Mouse (Mus musculus): ENCODE results near the gene Anapc4. TPM values are rescaled to one million over a fixed set of nuclear protein-coding genes. Genes with fewer than 3 reads are reported as not detected.

Gene Anapc4
- polyA plus RNA-seq, 1 experiment, result 41.3 TPM

- peak overlapping the region; percentile 77 for H3K4me3 ChIP-seq (ENCODE audit: insufficient read depth, poor library complexity, severe bottlenecking)
- peak overlapping the region; percentile 83 for H3ac ChIP-seq (ENCODE audit: control insufficient read depth, insufficient read length, low read depth)
- H3K79me2 ChIP-seq (ENCODE audit: control insufficient read depth, insufficient read depth), result peaks cover 49% of the 10 kb centered on the region
- TF ChIP-seq FOSL1 (IDR thresholded peaks at IDR 0.05; ENCODE audit: insufficient read depth, low read length, poor library complexity, severe bottlenecking) (no peak), MAX (IDR thresholded peaks at IDR 0.05) (no peak), USF1 (IDR thresholded peaks at IDR 0.05; ENCODE audit: low read depth) (no peak), MYOD1 (IDR thresholded peaks at IDR 0.05; ENCODE audit: control insufficient read depth, insufficient read length, low read depth) (no peak), MYOG (IDR thresholded peaks at IDR 0.05; ENCODE audit: control insufficient read depth, extremely low read depth, insufficient read length) (no peak), CTCF (IDR thresholded peaks at IDR 0.05; ENCODE audit: control insufficient read depth, insufficient read depth, insufficient read length) (no peak), CEBPB (IDR thresholded peaks at IDR 0.05; ENCODE audit: low read depth) (no peak)
- peaks cover 33% of the 10 kb centered on the region for H3K79me3 ChIP-seq (ENCODE audit: low read depth)
- H3K27me3 ChIP-seq (ENCODE audit: control insufficient read depth, insufficient read depth, insufficient read length), result no peaks in the 10 kb centered on the region
- H3K36me3 ChIP-seq (ENCODE audit: control insufficient read depth, insufficient read depth), result peaks cover 23% of the 10 kb centered on the region
These were observed 574 bp downstream of the Anapc4 start for GRCm38 (mm10) chr5:52834386-52834785.

DNA sequence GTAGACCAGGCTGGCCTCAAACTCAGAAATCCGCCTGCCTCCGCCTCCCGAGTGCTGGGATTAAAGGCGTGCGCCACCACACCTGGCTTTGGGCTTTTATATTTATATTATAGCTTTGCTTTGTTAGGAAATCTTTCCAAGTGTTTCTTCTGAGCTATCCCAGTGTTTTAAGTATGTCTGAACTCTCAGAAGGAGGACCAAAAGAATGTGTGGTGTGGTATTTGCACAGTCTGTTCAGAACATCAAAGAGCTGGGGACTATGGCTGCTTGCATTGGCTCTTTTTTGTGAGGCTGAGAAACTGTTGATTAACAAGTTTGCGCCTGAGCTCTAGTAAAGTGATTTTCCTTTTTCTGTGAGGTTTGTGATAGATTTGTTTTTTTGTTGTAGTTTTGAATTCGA is 10.5 kb downstream of the Anapc4 start:
- Histone ChIP-seq H3K4me3 (ENCODE audit: insufficient read depth, poor library complexity, severe bottlenecking) (no peak overlapping the region), H3K27me3 (ENCODE audit: control insufficient read depth, insufficient read depth, insufficient read length) (no peaks in the 10 kb centered on the region), H3ac (ENCODE audit: control insufficient read depth, insufficient read length, low read depth) (no peak overlapping the region), H3K79me2 (ENCODE audit: control insufficient read depth, insufficient read depth) (no peaks in the 10 kb centered on the region), H3K36me3 (ENCODE audit: control insufficient read depth, insufficient read depth) (peaks cover 85% of the 10 kb centered on the region), H3K79me3 (ENCODE audit: low read depth) (peaks cover under 1% of the 10 kb centered on the region)
- TF ChIP-seq MAX (IDR thresholded peaks at IDR 0.05), result no peak
- TF ChIP-seq FOSL1 (IDR thresholded peaks at IDR 0.05; ENCODE audit: insufficient read depth, low read length, poor library complexity, severe bottlenecking), result no peak
- no peak for TF ChIP-seq MYOG (IDR thresholded peaks at IDR 0.05; ENCODE audit: control insufficient read depth, extremely low read depth, insufficient read length)
- TF ChIP-seq MYOD1 (IDR thresholded peaks at IDR 0.05; ENCODE audit: control insufficient read depth, insufficient read length, low read depth), result no peak
- TF ChIP-seq USF1 (IDR thresholded peaks at IDR 0.05; ENCODE audit: low read depth), result no peak
- TF ChIP-seq CEBPB (IDR thresholded peaks at IDR 0.05; ENCODE audit: low read depth), result no peak
- no peak for TF ChIP-seq CTCF (IDR thresholded peaks at IDR 0.05; ENCODE audit: control insufficient read depth, insufficient read depth, insufficient read length)

GRCm38 (mm10) chr5:52855727-52856126 is 21.9 kb downstream of the Anapc4 start:
- Histone ChIP-seq H3K27me3 (ENCODE audit: control insufficient read depth, insufficient read depth, insufficient read length) (no peaks in the 10 kb centered on the region), H3K4me3 (ENCODE audit: insufficient read depth, poor library complexity, severe bottlenecking) (no peak overlapping the region), H3ac (ENCODE audit: control insufficient read depth, insufficient read length, low read depth) (no peak overlapping the region), H3K79me2 (ENCODE audit: control insufficient read depth, insufficient read depth) (no peaks in the 10 kb centered on the region), H3K36me3 (ENCODE audit: control insufficient read depth, insufficient read depth) (peaks cover 85% of the 10 kb centered on the region), H3K79me3 (ENCODE audit: low read depth) (no peaks in the 10 kb centered on the region)
- TF ChIP-seq MYOG (IDR thresholded peaks at IDR 0.05; ENCODE audit: control insufficient read depth, extremely low read depth, insufficient read length) (no peak), MAX (IDR thresholded peaks at IDR 0.05) (no peak), CEBPB (IDR thresholded peaks at IDR 0.05; ENCODE audit: low read depth) (no peak), FOSL1 (IDR thresholded peaks at IDR 0.05; ENCODE audit: insufficient read depth, low read length, poor library complexity, severe bottlenecking) (no peak)

DNA sequence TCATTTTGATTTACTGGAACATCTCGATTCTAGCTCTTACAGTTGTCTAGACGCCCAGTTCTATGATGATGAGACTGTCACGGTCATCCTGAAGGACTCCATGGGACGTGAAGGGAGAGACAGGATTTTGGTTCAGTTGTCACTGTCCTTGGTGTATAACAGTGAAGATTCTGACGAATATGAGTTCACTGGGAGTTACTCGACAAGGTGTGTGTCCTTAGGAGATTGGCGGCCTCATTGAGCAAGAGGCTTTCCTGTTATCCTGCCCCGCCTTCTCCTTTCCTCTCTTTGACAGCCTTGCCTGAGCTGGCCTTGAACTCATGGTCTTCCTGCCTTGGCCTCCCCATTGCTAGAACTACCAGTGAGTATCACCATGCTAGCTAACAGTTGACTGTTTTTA is 30.6 kb downstream of the Anapc4 start:
- Histone ChIP-seq H3K79me3 (ENCODE audit: low read depth) (no peaks in the 10 kb centered on the region), H3K36me3 (ENCODE audit: control insufficient read depth, insufficient read depth) (peaks cover 77% of the 10 kb centered on the region), H3K79me2 (ENCODE audit: control insufficient read depth, insufficient read depth) (no peaks in the 10 kb centered on the region), H3K27me3 (ENCODE audit: control insufficient read depth, insufficient read depth, insufficient read length) (no peaks in the 10 kb centered on the region), H3K4me3 (ENCODE audit: insufficient read depth, poor library complexity, severe bottlenecking) (no peak overlapping the region), H3ac (ENCODE audit: control insufficient read depth, insufficient read length, low read depth) (no peak overlapping the region)
- no peak for TF ChIP-seq MYOG (IDR thresholded peaks at IDR 0.05; ENCODE audit: control insufficient read depth, extremely low read depth, insufficient read length)
- TF ChIP-seq MAX (IDR thresholded peaks at IDR 0.05), result no peak
- no peak for TF ChIP-seq MYOD1 (IDR thresholded peaks at IDR 0.05; ENCODE audit: control insufficient read depth, insufficient read length, low read depth)
- TF ChIP-seq FOSL1 (IDR thresholded peaks at IDR 0.05; ENCODE audit: insufficient read depth, low read length, poor library complexity, severe bottlenecking), result no peak
- no peak for TF ChIP-seq CEBPB (IDR thresholded peaks at IDR 0.05; ENCODE audit: low read depth)
- no peak for TF ChIP-seq CTCF (IDR thresholded peaks at IDR 0.05; ENCODE audit: control insufficient read depth, insufficient read depth, insufficient read length)
- no peak for TF ChIP-seq USF1 (IDR thresholded peaks at IDR 0.05; ENCODE audit: low read depth)

- H3ac ChIP-seq (ENCODE audit: control insufficient read depth, insufficient read length, low read depth), result no peak overlapping the region
- no peaks in the 10 kb centered on the region for H3K27me3 ChIP-seq (ENCODE audit: control insufficient read depth, insufficient read depth, insufficient read length)
- no peak overlapping the region for H3K4me3 ChIP-seq (ENCODE audit: insufficient read depth, poor library complexity, severe bottlenecking)
- no peak for TF ChIP-seq MAX (IDR thresholded peaks at IDR 0.05)
- TF ChIP-seq MYOD1 (IDR thresholded peaks at IDR 0.05; ENCODE audit: control insufficient read depth, insufficient read length, low read depth), result no peak
- TF ChIP-seq MYOG (IDR thresholded peaks at IDR 0.05; ENCODE audit: control insufficient read depth, extremely low read depth, insufficient read length), result no peak
- TF ChIP-seq FOSL1 (IDR thresholded peaks at IDR 0.05; ENCODE audit: insufficient read depth, low read length, poor library complexity, severe bottlenecking), result no peak
- no peak for TF ChIP-seq USF1 (IDR thresholded peaks at IDR 0.05; ENCODE audit: low read depth)
- no peak for TF ChIP-seq CEBPB (IDR thresholded peaks at IDR 0.05; ENCODE audit: low read depth)
- no peak for TF ChIP-seq CTCF (IDR thresholded peaks at IDR 0.05; ENCODE audit: control insufficient read depth, insufficient read depth, insufficient read length)
- H3K36me3 ChIP-seq (ENCODE audit: control insufficient read depth, insufficient read depth), result peaks cover 68% of the 10 kb centered on the region
- H3K79me3 ChIP-seq (ENCODE audit: low read depth), result no peaks in the 10 kb centered on the region
- no peaks in the 10 kb centered on the region for H3K79me2 ChIP-seq (ENCODE audit: control insufficient read depth, insufficient read depth)
These were observed 32.0 kb downstream of the Anapc4 start for GRCm38 (mm10) chr5:52865825-52866224.
